Mouse (Mus musculus) midbrain, postnatal 0 days (tissue): ENCODE measurements around the gene Dag1. TPM values are rescaled to one million over a fixed set of nuclear protein-coding genes. Genes with fewer than 3 reads are reported as not detected.
"Not testable (repeated sequence)": the region's sequence is repeated elsewhere in the genome, so short reads cannot be mapped to it uniquely, and the experiment has no call there.

Experiments used
- ATAC-seq: fragments of 200-750 bp; cut with Nextera tagmentation; 2 replicates; pipeline ENCODE4 v1.8.0; 2017; ENCODE audit warnings: moderate number of reproducible peaks, mild to moderate bottlenecking, moderate TSS enrichment, moderate library complexity; ENCODE audit not compliant: low FRiP score
- DNase-seq: peaks from one replicate; pipeline ENCODE4 v3.0.0-alpha.2; 2015; ENCODE audit warnings: low spot score
- H3K27ac ChIP-seq: fragments of 300-500 bp; sonication (generic); 2 replicates; pipeline ENCODE4 v1.5.1; 2014; ENCODE audit warnings: low read depth, mild to moderate bottlenecking, low read length, mixed read lengths
- H3K27me3 ChIP-seq: fragments of 300-500 bp; sonication (generic); 2 replicates; pipeline ENCODE4 v1.6.1; 2014; ENCODE audit warnings: low read length, control low read depth, mixed read lengths; ENCODE audit not compliant: insufficient read depth
- H3K36me3 ChIP-seq: fragments of 300-500 bp; sonication (generic); 2 replicates; pipeline ENCODE4 v1.6.1; 2014; ENCODE audit warnings: low read length, control low read depth, mixed read lengths; ENCODE audit not compliant: insufficient read depth
- H3K4me1 ChIP-seq: fragments of 300-500 bp; sonication (generic); 2 replicates; pipeline ENCODE4 v1.6.1; 2014; ENCODE audit warnings: mild to moderate bottlenecking, control low read depth, antibody characterized with exemption, low read length, mixed read lengths; ENCODE audit not compliant: insufficient read depth
- H3K4me2 ChIP-seq: fragments of 300-500 bp; sonication (generic); 2 replicates; pipeline ENCODE4 v1.6.1; 2014; ENCODE audit warnings: low read depth, mild to moderate bottlenecking, low read length, mixed read lengths; ENCODE audit not compliant: poor library complexity, severe bottlenecking
- H3K4me3 ChIP-seq: fragments of 300-500 bp; sonication (generic); 2 replicates; pipeline ENCODE4 v1.5.1; 2014; ENCODE audit warnings: low read depth, mild to moderate bottlenecking, low read length, moderate library complexity
- H3K9ac ChIP-seq: fragments of 300-500 bp; sonication (generic); replicated peaks from 2 replicates; pipeline ENCODE4 v1.6.1; 2014; ENCODE audit warnings: mild to moderate bottlenecking, low read length, moderate library complexity, mixed read lengths; ENCODE audit not compliant: poor library complexity, severe bottlenecking
- H3K9me3 ChIP-seq: fragments of 300-500 bp; sonication (generic); 2 replicates; pipeline ENCODE4 v1.6.1; 2016; ENCODE audit warnings: low read length, control low read depth
- CTCF ChIP-seq: IDR thresholded peaks from 2 replicates; pipeline ENCODE4 v1.5.1; 2016; ENCODE audit warnings: antibody characterized with exemption, mild to moderate bottlenecking
- WGBS: fragments of 180-500 bp; shearing (Covaris S2); extraction: QIAGEN DNeasy Blood & Tissue Kit; methylation state at CpG from one replicate; pipeline ENCODE4 v1.1.7; 2014; 5-methylcytosine and 5-hydroxymethylcytosine counted together
- polyA plus RNA-seq: library from polyadenylated mRNA; unstranded; fragments of >200 nt; fragmentation: Nextera tagmentation; extraction: Ambion mirVana; gene quantifications from 2 replicates; pipeline ENCODE4 v1.2.1, GENCODE M21; 2015
- total RNA-seq: library from RNA; depleted of rRNA; stranded (reverse); fragments of >200 nt; gene quantifications from 2 replicates; pipeline ENCODE4 v1.2.3, GENCODE M21; 2014

The Dag1 gene
- total and polyA plus RNA-seq, 2 experiments from 2014 or later = 79.7 to 141 TPM

GRCm38 (mm10) chr9:108203015-108203414, 60.7 kb downstream of the Dag1 start:
- H3K4me3 ChIP-seq = no peak overlapping the region
- no peaks in the 10 kb centered on the region for H3K9me3 ChIP-seq
- H3K4me1 ChIP-seq = 0 out of 2 replicates have a peak, but pooled peaks cover 7% of the 10 kb centered on the region
- no peaks in the 10 kb centered on the region for H3K27me3 ChIP-seq
- H3K4me2 ChIP-seq = no peak overlapping the region
- H3K9ac ChIP-seq = no peak overlapping the region
- ATAC-seq = no peak
- peaks cover 16% of the 10 kb centered on the region for H3K36me3 ChIP-seq
- peak; percentile 83 for TF ChIP-seq CTCF
- H3K27ac ChIP-seq = no peak overlapping the region
- 35% methylated on average over 13 of the region's 13 CpGs for WGBS
- peak; percentile 84 for DNase-seq

GRCm38 (mm10) chr9:108202169-108202568, 61.6 kb downstream of the Dag1 start:
- H3K27me3 ChIP-seq = no peaks in the 10 kb centered on the region
- peak; percentile 28; the same call in 1 of the 2 replicates for TF ChIP-seq CTCF
- ATAC-seq (no peak), DNase-seq (no peak)
- H3K9me3 ChIP-seq = no peaks in the 10 kb centered on the region
- H3K27ac ChIP-seq = no peak overlapping the region
- H3K36me3 ChIP-seq = peaks cover 9% of the 10 kb centered on the region
- no peak overlapping the region for H3K4me2 ChIP-seq
- 0 out of 2 replicates have a peak, but pooled peaks cover 7% of the 10 kb centered on the region for H3K4me1 ChIP-seq
- WGBS = 95% methylated on average over 2 of the region's 2 CpGs
- no peak overlapping the region for H3K4me3 ChIP-seq
- no peak overlapping the region for H3K9ac ChIP-seq

GRCm38 (mm10) chr9:108201160-108201559, 62.6 kb downstream of the Dag1 start:
- Histone ChIP-seq H3K4me2 (peak overlapping the region; percentile 48), H3K4me1 (0 out of 2 replicates have a peak, but pooled peaks cover 7% of the 10 kb centered on the region), H3K9me3 (no peaks in the 10 kb centered on the region), H3K4me3 (peak overlapping the region; percentile 22; the same call in 1 of the 2 replicates), H3K27ac (peak overlapping the region; percentile 38; the same call in 1 of the 2 replicates), H3K36me3 (0 out of 2 replicates have a peak, but pooled peaks cover 1% of the 10 kb centered on the region), H3K27me3 (no peaks in the 10 kb centered on the region), H3K9ac (0 out of 2 replicates have a peak overlapping the region, but pooled peaks have one; percentile 29)
- peak; percentile 98 for DNase-seq
- under 1% methylated on average over 13 of the region's 13 CpGs for WGBS
- peak; percentile 92 for ATAC-seq
- TF ChIP-seq CTCF = peak; percentile 82

GRCm38 (mm10) chr9:108198621-108199020, 65.1 kb downstream of the Dag1 start:
- ATAC-seq (no peak), DNase-seq (no peak)
- Histone ChIP-seq H3K27me3 (no peaks in the 10 kb centered on the region), H3K4me1 (no peaks in the 10 kb centered on the region), H3K9ac (no peak overlapping the region), H3K4me3 (no peak overlapping the region), H3K4me2 (no peak overlapping the region), H3K36me3 (no peaks in the 10 kb centered on the region), H3K27ac (no peak overlapping the region), H3K9me3 (no peaks in the 10 kb centered on the region)
- TF ChIP-seq CTCF = no peak
- WGBS = 46% methylated on average over 4 of the region's 4 CpGs

GRCm38 (mm10) chr9:108196920-108197677, 66.7 kb downstream of the Dag1 start:
- Histone ChIP-seq H3K36me3 (no peaks in the 10 kb centered on the region), H3K4me2 (no peak overlapping the region), H3K27ac (no peak overlapping the region), H3K27me3 (no peaks in the 10 kb centered on the region), H3K9me3 (no peaks in the 10 kb centered on the region), H3K4me3 (no peak overlapping the region), H3K9ac (0 out of 2 replicates have a peak overlapping the region, but pooled peaks have one; percentile 13), H3K4me1 (no peaks in the 10 kb centered on the region)
- DNase-seq (no peak), ATAC-seq (no peak)
- 22% methylated on average over 24 of the region's 24 CpGs for WGBS
- peak; percentile 14; the same call in 1 of the 2 replicates for TF ChIP-seq CTCF

GRCm38 (mm10) chr9:108196222-108196621, 67.5 kb downstream of the Dag1 start:
- H3K27me3 ChIP-seq, ATAC-seq, H3K4me3 ChIP-seq, H3K4me1 ChIP-seq, H3K9ac ChIP-seq, H3K27ac ChIP-seq, H3K4me2 ChIP-seq, H3K36me3 ChIP-seq, H3K9me3 ChIP-seq, DNase-seq: not testable (repeated sequence)
- whole genome bisulfite sequencing = 74% methylated on average over 6 of the region's 6 CpGs
